Mouse (Mus musculus) hindbrain, postnatal 0 days (tissue): ENCODE measurements around the gene Ttll11. TPM values are rescaled to one million over a fixed set of nuclear protein-coding genes. Genes with fewer than 3 reads are reported as not detected.

Experiments
- ATAC-seq: fragments of 200-750 bp; cut with Nextera tagmentation; 2 replicates; pipeline ENCODE4 v1.8.0; 2017; ENCODE audit warnings: mild to moderate bottlenecking, moderate TSS enrichment, moderate library complexity
- DNase-seq: peaks from one replicate; pipeline ENCODE4 v3.0.0-alpha.2; 2015; ENCODE audit warnings: low spot score
- H3K27ac ChIP-seq: fragments of 300-500 bp; sonication (generic); 2 replicates; pipeline ENCODE4 v1.5.1; 2014; ENCODE audit warnings: mild to moderate bottlenecking
- H3K27me3 ChIP-seq: fragments of 300-500 bp; sonication (generic); 2 replicates; pipeline ENCODE4 v1.6.1; 2014; ENCODE audit warnings: low read length, mixed read lengths; ENCODE audit not compliant: insufficient read depth
- H3K36me3 ChIP-seq: fragments of 300-500 bp; sonication (generic); 2 replicates; pipeline ENCODE4 v1.6.1; 2014; ENCODE audit warnings: low read length, mixed read lengths; ENCODE audit not compliant: insufficient read depth
- H3K4me1 ChIP-seq: fragments of 300-500 bp; sonication (generic); 2 replicates; pipeline ENCODE4 v1.6.1; 2014; ENCODE audit warnings: antibody characterized with exemption, low read length, mixed read lengths; ENCODE audit not compliant: insufficient read depth
- H3K4me2 ChIP-seq: fragments of 300-500 bp; sonication (generic); 2 replicates; pipeline ENCODE4 v1.6.1; 2014; ENCODE audit warnings: low read depth, mild to moderate bottlenecking, low read length, moderate library complexity, mixed read lengths
- H3K4me3 ChIP-seq: fragments of 300-500 bp; sonication (generic); 2 replicates; pipeline ENCODE4 v1.5.1; 2014; ENCODE audit warnings: low read length
- H3K9ac ChIP-seq: fragments of 300-500 bp; sonication (generic); replicated peaks from 2 replicates; pipeline ENCODE4 v1.6.1; 2014; ENCODE audit warnings: mild to moderate bottlenecking, low read length, moderate library complexity, mixed read lengths
- H3K9me3 ChIP-seq: fragments of 300-500 bp; sonication (generic); 2 replicates; pipeline ENCODE4 v1.6.1; 2016; ENCODE audit warnings: low read length, mixed read lengths
- CTCF ChIP-seq: IDR thresholded peaks from 2 replicates; pipeline ENCODE4 v1.5.1; 2016; ENCODE audit warnings: antibody characterized with exemption, control low read depth, low read depth
- WGBS: fragments of 180-500 bp; shearing (Covaris S2); extraction: QIAGEN DNeasy Blood & Tissue Kit; methylation state at CpG from one replicate; pipeline ENCODE4 v1.1.7; 2014; 5-methylcytosine and 5-hydroxymethylcytosine counted together
- polyA plus RNA-seq: library from polyadenylated mRNA; unstranded; fragments of >200 nt; fragmentation: Nextera tagmentation; extraction: Ambion mirVana; gene quantifications from 2 replicates; pipeline ENCODE4 v1.2.1, GENCODE M21; 2015
- total RNA-seq: library from RNA; depleted of rRNA; stranded (reverse); fragments of >200 nt; gene quantifications from 2 replicates; pipeline ENCODE4 v1.2.3, GENCODE M21; 2014

The Ttll11 gene
- total and polyA plus RNA-seq, 2 experiments from 2014 or later = 5.8 to 8.2 TPM

GRCm38 (mm10) chr2:35779266-35779665, 200.4 kb downstream of the Ttll11 start:
- H3K4me2 ChIP-seq = no peak overlapping the region

GRCm38 (mm10) chr2:35776935-35777334, 202.8 kb downstream of the Ttll11 start:
- H3K27ac ChIP-seq = no peak overlapping the region
- 81% methylated on average over 9 of the region's 9 CpGs for WGBS
- no peaks in the 10 kb centered on the region for H3K36me3 ChIP-seq
- no peak overlapping the region for H3K4me2 ChIP-seq
- no peak for ATAC-seq
- DNase-seq = no peak
- H3K9me3 ChIP-seq = no peaks in the 10 kb centered on the region
- H3K9ac ChIP-seq = no peak overlapping the region
- TF ChIP-seq CTCF = no peak
- H3K4me1 ChIP-seq = no peaks in the 10 kb centered on the region
- no peaks in the 10 kb centered on the region for H3K27me3 ChIP-seq
- H3K4me3 ChIP-seq = no peak overlapping the region

More at GRCm38 (mm10) chr2:35779266-35779665, 200.4 kb downstream of the Ttll11 start:
- no peaks in the 10 kb centered on the region for H3K36me3 ChIP-seq
- no peaks in the 10 kb centered on the region for H3K4me1 ChIP-seq
- no peak for ATAC-seq
- no peak for TF ChIP-seq CTCF
- no peak overlapping the region for H3K9ac ChIP-seq
- no peak for DNase-seq
- H3K27me3 ChIP-seq = no peaks in the 10 kb centered on the region
- H3K27ac ChIP-seq = no peak overlapping the region
- H3K9me3 ChIP-seq = no peaks in the 10 kb centered on the region
- no peak overlapping the region for H3K4me3 ChIP-seq
- 85% methylated on average over 5 of the region's 5 CpGs for WGBS

GRCm38 (mm10) chr2:35775651-35776055, 204.1 kb downstream of the Ttll11 start:
- DNase-seq (no peak), ATAC-seq (peak; percentile 45; the same call in 1 of the 2 replicates)
- Histone ChIP-seq H3K9me3 (no peaks in the 10 kb centered on the region), H3K9ac (no peak overlapping the region), H3K4me2 (no peak overlapping the region), H3K4me3 (no peak overlapping the region), H3K27me3 (no peaks in the 10 kb centered on the region), H3K36me3 (no peaks in the 10 kb centered on the region), H3K4me1 (no peaks in the 10 kb centered on the region), H3K27ac (no peak overlapping the region)
- no peak for TF ChIP-seq CTCF
- WGBS = 32% methylated on average over 5 of the region's 5 CpGs

- Histone ChIP-seq H3K4me3 (no peak overlapping the region), H3K9ac (no peak overlapping the region), H3K4me2 (no peak overlapping the region), H3K36me3 (no peaks in the 10 kb centered on the region), H3K27ac (no peak overlapping the region), H3K27me3 (no peaks in the 10 kb centered on the region), H3K4me1 (no peaks in the 10 kb centered on the region), H3K9me3 (no peaks in the 10 kb centered on the region)
- 84% methylated on average over 2 of the region's 2 CpGs for WGBS
- DNase-seq (no peak), ATAC-seq (no peak)
- no peak for TF ChIP-seq CTCF
These were observed 209.2 kb downstream of the Ttll11 start for GRCm38 (mm10) chr2:35770541-35770940.

- DNase-seq = no peak
- Histone ChIP-seq H3K9ac (no peak overlapping the region), H3K4me1 (no peaks in the 10 kb centered on the region), H3K36me3 (no peaks in the 10 kb centered on the region), H3K27me3 (no peaks in the 10 kb centered on the region), H3K27ac (no peak overlapping the region), H3K9me3 (no peaks in the 10 kb centered on the region), H3K4me2 (no peak overlapping the region), H3K4me3 (no peak overlapping the region)
- no peak for TF ChIP-seq CTCF
- no peak for ATAC-seq
- 90% methylated on average over 12 of the region's 12 CpGs for WGBS
These were observed 210.3 kb downstream of the Ttll11 start for GRCm38 (mm10) chr2:35769398-35769797.

- TF ChIP-seq CTCF = no peak
- 55% methylated on average over 4 of the region's 4 CpGs for WGBS
- Histone ChIP-seq H3K27me3 (no peaks in the 10 kb centered on the region), H3K4me3 (no peak overlapping the region), H3K4me1 (no peaks in the 10 kb centered on the region), H3K27ac (no peak overlapping the region), H3K9me3 (no peaks in the 10 kb centered on the region), H3K4me2 (no peak overlapping the region), H3K9ac (no peak overlapping the region), H3K36me3 (no peaks in the 10 kb centered on the region)
- ATAC-seq (peak; percentile 24; the same call in 1 of the 2 replicates), DNase-seq (no peak)
These were observed 211.0 kb downstream of the Ttll11 start for GRCm38 (mm10) chr2:35768538-35769238.

GRCm38 (mm10) chr2:35767834-35768537, 211.7 kb downstream of the Ttll11 start:
- no peak overlapping the region for H3K9ac ChIP-seq
- no peaks in the 10 kb centered on the region for H3K36me3 ChIP-seq
- DNase-seq = no peak
- no peak overlapping the region for H3K4me2 ChIP-seq
- H3K9me3 ChIP-seq = no peaks in the 10 kb centered on the region
- no peaks in the 10 kb centered on the region for H3K27me3 ChIP-seq
- no peak overlapping the region for H3K27ac ChIP-seq
- no peak for TF ChIP-seq CTCF
- peak; percentile 30; the same call in 1 of the 2 replicates for ATAC-seq
- no peak overlapping the region for H3K4me3 ChIP-seq
- no peaks in the 10 kb centered on the region for H3K4me1 ChIP-seq
- 40% methylated on average over 14 of the region's 14 CpGs for WGBS
